Mouse (Mus musculus) liver, adult 2 months (tissue): ENCODE measurements around the gene Ciz1.

Experiments used
- CTCF ChIP-seq: fragments of 200-500 bp; IDR thresholded peaks from 2 replicates; pipeline ENCODE4 v1.5.1; 2011; ENCODE audit warnings: low read depth, low read length, control low read depth
- POLR2A ChIP-seq: fragments of 200-500 bp; IDR thresholded peaks from 2 replicates; pipeline ENCODE4 v1.6.1; 2011; ENCODE audit warnings: low read length, control low read depth; ENCODE audit not compliant: insufficient read depth; ENCODE audit errors: extremely low read depth

- TF ChIP-seq CTCF: no peak
- no peak for TF ChIP-seq POLR2A
Observed at GRCm38 (mm10) chr2:32419359-32419758, 67.2 kb downstream of the Ciz1 start.
